ENCODE assay signal across 8 mouse cellular contexts in genomic region chr5:66069470-66070144, GRCm38 (mm10).
DNase-seq lines count a peak whose midpoint lies in the region; ATAC-seq lines count a peak whose summit lies in the region.

No protein-coding gene starts in this region.

- no peaks in the 10 kb centered on the region for H3K27me3 ChIP-seq in forebrain, embryonic 13.5 days
- H3K27me3 ChIP-seq in hindbrain, embryonic 16.5 days (replicated peaks; ENCODE audit: control insufficient read depth, insufficient read depth, low read length), result no peaks in the 10 kb centered on the region
- H3K27me3 ChIP-seq in liver, embryonic 12.5 days (replicated peaks), result no peaks in the 10 kb centered on the region

- DNase-seq in CD4-positive helper T cell, adult 2 months (ENCODE audit: low read depth, low spot score), result peak; percentile 80
- peak; percentile 84 for DNase-seq in ZHBTc4 (ENCODE audit: low read depth, low spot score)
- DNase-seq in thymus, postnatal 0 days (ENCODE audit: low spot score), result peak; percentile 79
- no peak for DNase-seq in cerebellum, adult 11-12 months

- H3K4me3 ChIP-seq in forebrain, embryonic 13.5 days, result peak overlapping the region; percentile 38
- H3K4me3 ChIP-seq in hindbrain, embryonic 16.5 days (ENCODE audit: low read length), result peak overlapping the region; percentile 43
- H3K4me3 ChIP-seq in liver, embryonic 12.5 days, result peak overlapping the region; percentile 51

- WGBS in forebrain, embryonic 13.5 days, result 4% methylated on average over 27 of the region's 27 CpGs
- WGBS in hindbrain, embryonic 16.5 days, result 8% methylated on average over 27 of the region's 27 CpGs
- WGBS in liver, embryonic 12.5 days (ENCODE audit: insufficient replicate concordance), result 11% methylated on average over 27 of the region's 27 CpGs

- peaks cover 14% of the 10 kb centered on the region for H3K4me1 ChIP-seq in forebrain, embryonic 13.5 days
- no peaks in the 10 kb centered on the region for H3K4me1 ChIP-seq in hindbrain, embryonic 16.5 days (ENCODE audit: control insufficient read depth, insufficient read depth, low read depth, low read length)
- H3K4me1 ChIP-seq in liver, embryonic 12.5 days, result peaks cover 31% of the 10 kb centered on the region

- 0 out of 2 replicates have a peak overlapping the region, but pooled peaks have one; percentile 26 for H3K9ac ChIP-seq in forebrain, embryonic 13.5 days
- peak overlapping the region; percentile 59 for H3K9ac ChIP-seq in hindbrain, embryonic 16.5 days (ENCODE audit: low read depth, low read length)
- peak overlapping the region; percentile 39; the same call in 1 of the 2 replicates for H3K9ac ChIP-seq in liver, embryonic 12.5 days

- H3K27ac ChIP-seq in forebrain, embryonic 13.5 days, result no peak overlapping the region
- no peak overlapping the region for H3K27ac ChIP-seq in hindbrain, embryonic 16.5 days (ENCODE audit: low read depth, low read length)
- H3K27ac ChIP-seq in liver, embryonic 12.5 days, result no peak overlapping the region

- ATAC-seq in forebrain, embryonic 13.5 days, result peak; percentile 61; the same call in 1 of the 2 replicates
- peak; percentile 75 for ATAC-seq in hindbrain, embryonic 16.5 days
- ATAC-seq in liver, embryonic 12.5 days, result peak; percentile 60; the same call in 1 of the 2 replicates
- ATAC-seq in monocyte, adult 5-6 weeks (replicated peaks; ENCODE audit: insufficient number of reproducible peaks, low FRiP score, low TSS enrichment, poor library complexity, severe bottlenecking), result peak; percentile 66

- H3K4me2 ChIP-seq in forebrain, embryonic 13.5 days, result peak overlapping the region; percentile 66
- H3K4me2 ChIP-seq in hindbrain, embryonic 16.5 days (ENCODE audit: low read length), result peak overlapping the region; percentile 91
- peak overlapping the region; percentile 72 for H3K4me2 ChIP-seq in liver, embryonic 12.5 days

- H3K9me3 ChIP-seq in forebrain, embryonic 13.5 days (replicated peaks), result no peaks in the 10 kb centered on the region
- no peaks in the 10 kb centered on the region for H3K9me3 ChIP-seq in hindbrain, embryonic 16.5 days (ENCODE audit: control insufficient read depth, low read length)
- no peaks in the 10 kb centered on the region for H3K9me3 ChIP-seq in liver, embryonic 12.5 days (replicated peaks)

- no peaks in the 10 kb centered on the region for H3K36me3 ChIP-seq in forebrain, embryonic 13.5 days (ENCODE audit: poor library complexity, severe bottlenecking)
- no peaks in the 10 kb centered on the region for H3K36me3 ChIP-seq in hindbrain, embryonic 16.5 days (ENCODE audit: control insufficient read depth, insufficient read depth, low read length)
- no peaks in the 10 kb centered on the region for H3K36me3 ChIP-seq in liver, embryonic 12.5 days
